Mouse (Mus musculus): Measurements from ENCODE around the gene Adamtsl5. TPM values are rescaled to one million over a fixed set of nuclear protein-coding genes. Genes with fewer than 3 reads are reported as not detected.
A peak's percentile ranks its signal among the peaks of the same experiment; 100 is the strongest.
"Not testable (repeated sequence)": the region's sequence is repeated elsewhere in the genome, so short reads cannot be mapped to it uniquely, and the experiment has no call there.

Gene Adamtsl5
- total RNA-seq, 2 experiments from 2014 or later, result 32.5 to 37.0 TPM

DNA sequence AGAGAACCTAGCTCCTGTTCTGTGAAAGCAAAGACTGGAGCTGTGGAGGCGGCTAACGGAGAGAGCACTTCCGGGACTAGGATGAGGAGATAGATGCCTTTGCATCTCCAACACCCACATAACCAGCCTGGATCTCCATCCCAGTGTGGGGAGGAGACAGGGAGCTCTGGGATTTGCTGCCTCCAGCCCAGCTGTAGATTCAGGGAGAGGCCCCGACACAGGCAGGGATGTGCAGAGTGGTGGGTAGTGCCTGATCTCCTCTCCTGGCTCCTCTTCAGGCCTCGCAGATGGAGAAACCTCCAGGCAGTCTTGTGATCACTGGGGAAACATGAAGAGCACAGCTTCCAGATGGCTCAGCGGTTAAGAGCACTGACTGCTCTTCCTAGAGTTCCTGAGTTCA is 24.5 kb upstream of the Adamtsl5 start:
- no peak for DNase-seq (ENCODE audit: low spot score)

DNA sequence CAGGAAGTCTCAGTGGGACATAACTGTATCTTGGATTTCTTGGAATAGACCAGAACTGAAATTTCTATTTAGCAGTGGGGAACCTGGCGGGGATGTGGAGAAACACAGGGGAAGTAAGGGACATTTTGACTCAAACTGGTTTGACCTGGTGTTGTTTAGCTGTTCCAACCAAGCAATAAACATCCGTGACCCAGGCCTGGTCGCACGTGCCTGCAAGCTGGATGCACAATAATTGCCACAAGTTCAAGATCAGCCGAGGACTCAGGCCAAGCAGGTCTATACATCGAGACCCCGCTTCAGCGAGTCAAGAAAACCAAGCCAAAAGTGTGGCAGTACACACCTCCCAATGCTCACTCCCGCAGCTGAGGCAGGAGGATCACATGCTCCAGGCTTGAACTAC is 23.8 kb upstream of the Adamtsl5 start:
- DNase-seq (ENCODE audit: low spot score), result no peak

DNA sequence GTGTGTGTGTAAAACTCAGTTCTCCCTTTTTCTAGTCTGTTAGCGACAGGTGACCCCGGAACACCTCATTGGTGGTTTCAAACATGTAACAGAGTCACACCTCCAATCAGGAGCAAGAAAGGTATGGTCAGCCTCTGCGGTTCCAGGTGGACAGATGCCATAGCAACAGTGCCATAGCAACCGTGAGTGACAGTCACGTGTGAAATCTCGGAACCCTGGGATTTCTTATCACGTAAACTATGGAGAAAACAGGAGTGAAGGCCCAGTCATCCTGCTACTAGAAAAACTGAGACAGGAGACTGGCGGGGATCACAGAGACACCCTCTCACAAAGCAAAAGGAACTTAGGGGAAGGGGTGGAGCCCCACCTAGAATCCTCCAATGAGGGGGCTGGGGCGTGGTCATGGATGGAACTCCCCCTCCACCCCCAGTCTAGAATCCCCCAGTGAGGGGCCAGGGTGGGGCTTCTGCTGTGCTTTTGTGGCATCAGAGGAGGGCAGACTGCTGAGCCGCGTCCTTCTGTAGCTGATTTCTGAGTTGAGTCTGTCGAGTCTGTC is 23.3 kb upstream of the Adamtsl5 start:
- no peak for DNase-seq (ENCODE audit: low spot score)

DNA sequence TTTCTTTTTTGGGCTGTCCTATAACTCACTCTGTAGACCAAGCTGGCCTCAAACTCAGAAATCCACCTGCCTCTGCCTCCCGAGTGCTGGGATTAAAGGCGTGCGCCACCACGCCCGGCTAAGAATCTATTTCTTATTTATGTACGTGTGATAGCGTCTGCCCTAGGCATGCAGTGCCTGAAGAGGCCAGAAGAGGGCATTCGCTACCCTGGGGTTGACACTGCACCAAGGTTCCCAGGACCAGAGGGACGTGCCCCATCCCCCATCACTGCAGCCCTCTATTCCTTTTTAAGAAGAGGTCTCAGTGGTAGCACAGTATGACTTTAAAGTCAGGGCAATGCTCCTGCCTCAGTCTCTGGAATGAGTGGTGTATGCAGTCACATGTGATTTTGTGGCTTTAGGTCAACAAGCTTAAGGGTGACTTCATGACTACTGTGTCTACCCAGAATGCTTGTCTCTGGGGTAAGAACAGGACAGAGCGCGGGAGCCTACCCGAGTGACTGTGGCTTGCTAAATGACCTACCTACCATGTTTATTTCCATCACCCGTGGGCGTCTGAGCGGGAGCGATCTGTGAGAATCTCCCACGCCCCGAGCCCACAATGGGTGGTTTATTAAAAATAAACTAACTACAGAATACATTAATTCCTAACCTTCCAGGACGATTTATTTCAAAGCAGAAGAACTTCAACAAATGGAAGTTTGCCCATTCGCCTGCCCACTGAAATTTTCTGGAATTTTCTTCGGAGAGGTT is 22.0 kb upstream of the Adamtsl5 start:
- DNase-seq (ENCODE audit: low spot score), result no peak

DNA sequence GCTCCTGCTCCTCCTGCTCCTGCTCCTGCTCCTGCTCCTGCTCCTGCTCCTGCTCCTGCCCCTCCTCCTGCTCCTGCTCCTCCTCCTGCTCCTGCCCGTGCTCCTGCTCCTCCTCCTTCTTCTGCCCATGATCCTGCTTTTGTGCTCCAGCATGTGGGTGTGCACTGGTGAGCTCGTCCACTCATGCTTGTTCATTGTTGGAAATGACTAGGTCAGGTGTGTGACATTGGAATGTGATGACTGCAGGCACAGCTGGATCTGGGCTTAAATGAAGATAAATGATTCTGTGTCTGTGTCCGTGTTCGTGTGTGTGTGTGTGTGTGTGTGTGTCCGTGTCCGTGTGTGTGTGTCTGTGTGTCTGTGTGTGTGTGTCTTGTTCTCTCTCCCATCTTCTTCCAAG is 20.2 kb upstream of the Adamtsl5 start:
- no peak for DNase-seq (ENCODE audit: low spot score)

DNA sequence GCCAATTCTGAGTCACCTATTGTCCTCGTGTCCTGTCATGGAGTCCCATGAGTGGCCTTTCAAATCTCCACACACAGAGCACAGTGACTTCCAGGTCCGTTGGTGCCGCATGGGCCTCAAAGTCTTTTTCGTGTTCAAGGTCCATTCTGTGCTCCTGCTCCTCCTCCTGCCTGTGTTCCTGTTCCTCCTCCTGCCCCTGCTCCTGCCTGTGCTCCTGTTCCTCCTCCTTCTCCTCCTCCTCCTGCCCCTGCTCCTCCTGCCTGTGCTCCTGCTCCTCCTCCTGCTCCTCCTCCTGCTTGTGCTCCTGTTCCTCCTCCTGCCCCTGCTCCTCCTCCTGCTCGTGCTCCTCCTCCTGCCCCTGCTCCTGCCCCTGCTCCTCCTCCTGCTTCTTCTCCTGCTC is 19.7 kb upstream of the Adamtsl5 start:
- no peak for DNase-seq (ENCODE audit: low spot score)

DNA sequence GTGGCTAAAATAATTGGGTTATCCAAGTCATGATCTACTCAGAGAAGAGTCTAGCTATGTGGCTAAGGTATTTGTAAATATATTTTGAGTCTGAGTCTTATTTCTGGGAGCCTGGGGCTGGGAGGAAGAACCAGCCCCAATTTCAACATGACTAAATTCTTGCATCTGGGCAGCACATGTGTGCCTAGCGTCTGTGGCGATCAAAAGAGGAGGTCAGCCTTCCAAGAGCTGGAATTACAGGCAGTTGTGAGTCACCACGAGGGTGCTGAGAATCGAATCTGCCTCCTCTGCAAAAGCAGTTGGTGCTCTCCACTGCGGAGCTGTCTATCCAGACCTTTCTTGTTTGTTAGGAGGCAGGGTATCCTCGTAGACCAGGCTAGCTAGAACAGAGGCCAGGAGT is 17.5 kb upstream of the Adamtsl5 start:
- no peak for DNase-seq (ENCODE audit: low spot score)

DNA sequence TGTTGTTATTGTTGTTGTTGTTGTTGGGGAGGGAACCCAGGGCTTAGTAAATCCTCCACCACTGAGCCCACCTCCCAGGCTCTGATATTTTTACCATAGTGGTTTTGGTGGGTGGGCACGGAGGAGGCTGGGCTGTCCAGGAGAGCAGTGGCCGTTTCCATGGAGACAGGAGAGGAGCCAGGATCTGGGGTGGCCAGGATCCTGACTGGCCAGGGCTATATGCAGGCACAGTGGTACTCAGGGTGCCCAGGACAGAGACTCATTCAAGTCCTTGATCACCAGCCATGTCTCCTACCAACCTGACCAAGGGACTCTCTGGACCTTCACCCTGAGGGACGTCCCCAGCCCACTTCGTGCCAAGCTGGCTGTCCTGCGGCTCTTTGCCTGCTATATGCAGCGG is 15.5 kb upstream of the Adamtsl5 start:
- DNase-seq (ENCODE audit: low spot score), result no peak

DNA sequence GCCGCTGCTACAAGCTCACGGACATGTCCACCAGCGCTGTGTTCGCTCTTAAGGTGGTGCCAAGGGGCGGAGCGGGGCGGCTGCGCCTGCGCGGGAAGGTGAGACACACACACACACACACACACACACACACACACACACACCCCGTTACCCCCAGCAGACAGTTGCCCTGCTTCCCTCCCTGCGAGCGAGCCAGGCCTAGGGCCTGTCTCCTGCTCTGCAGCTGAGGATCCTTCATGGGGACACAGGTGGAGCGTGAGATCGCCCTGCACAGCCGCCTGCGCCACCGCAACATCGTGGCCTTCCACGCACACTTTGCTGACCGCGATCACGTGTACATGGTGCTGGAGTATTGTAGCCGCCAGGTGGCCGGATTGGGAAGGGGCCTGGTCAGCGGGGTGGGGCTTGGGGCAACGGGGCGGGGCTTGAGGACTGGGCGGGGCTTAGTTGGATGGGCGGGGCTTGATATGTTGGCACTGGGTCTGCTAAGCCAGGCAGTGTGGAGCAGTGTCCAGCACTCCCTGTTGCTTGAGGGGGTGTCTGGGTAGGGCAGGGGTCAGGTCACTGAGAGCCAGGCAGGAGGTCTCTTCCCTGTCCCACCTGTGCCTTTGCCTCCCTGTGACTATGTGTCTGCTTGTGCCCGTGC is 9.9 kb upstream of the Adamtsl5 start:
- no peak for DNase-seq (ENCODE audit: low spot score)

DNA sequence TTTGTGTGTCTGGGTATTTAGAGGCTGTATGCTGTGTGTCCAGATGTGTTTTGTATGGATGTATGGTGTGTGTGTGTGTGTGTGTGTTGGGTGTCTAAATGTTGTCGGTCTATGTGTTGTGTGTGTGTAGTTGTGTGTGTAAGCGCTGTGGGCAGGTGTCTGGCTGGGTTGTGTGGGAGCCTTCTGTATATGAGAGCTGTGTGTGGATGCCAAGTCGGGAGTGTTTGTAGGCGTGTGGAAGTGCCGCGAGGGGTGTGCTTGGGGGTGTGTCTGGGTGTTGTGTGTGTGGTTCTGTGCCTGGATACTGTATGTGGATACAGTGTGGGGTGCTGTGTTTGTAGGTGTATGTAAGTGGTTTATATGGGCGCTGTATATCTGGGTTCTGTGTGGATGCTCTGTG is 9.1 kb upstream of the Adamtsl5 start:
- DNase-seq (ENCODE audit: low spot score), result no peak

DNA sequence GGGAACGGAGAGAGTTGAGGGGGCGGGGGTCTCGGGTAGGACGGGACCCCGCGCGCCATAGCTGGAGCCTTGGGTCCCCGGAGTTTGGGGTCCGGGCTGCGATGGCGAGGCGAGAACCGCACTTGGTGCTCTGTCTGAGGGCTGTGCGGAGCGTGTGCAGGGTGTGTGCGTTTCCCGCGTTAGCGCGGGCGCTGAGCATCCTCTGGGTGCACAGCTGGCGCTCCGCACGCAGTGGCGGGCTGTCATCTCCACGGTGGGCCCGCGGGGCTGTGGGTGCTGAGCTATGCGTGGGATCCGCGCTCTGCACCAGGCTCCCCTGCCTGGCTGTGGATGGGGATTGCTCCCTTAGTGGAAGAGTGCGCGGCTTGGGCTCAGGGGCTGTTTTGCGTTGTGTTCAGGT is 8.5 kb upstream of the Adamtsl5 start:
- no peak for DNase-seq (ENCODE audit: low spot score)

DNA sequence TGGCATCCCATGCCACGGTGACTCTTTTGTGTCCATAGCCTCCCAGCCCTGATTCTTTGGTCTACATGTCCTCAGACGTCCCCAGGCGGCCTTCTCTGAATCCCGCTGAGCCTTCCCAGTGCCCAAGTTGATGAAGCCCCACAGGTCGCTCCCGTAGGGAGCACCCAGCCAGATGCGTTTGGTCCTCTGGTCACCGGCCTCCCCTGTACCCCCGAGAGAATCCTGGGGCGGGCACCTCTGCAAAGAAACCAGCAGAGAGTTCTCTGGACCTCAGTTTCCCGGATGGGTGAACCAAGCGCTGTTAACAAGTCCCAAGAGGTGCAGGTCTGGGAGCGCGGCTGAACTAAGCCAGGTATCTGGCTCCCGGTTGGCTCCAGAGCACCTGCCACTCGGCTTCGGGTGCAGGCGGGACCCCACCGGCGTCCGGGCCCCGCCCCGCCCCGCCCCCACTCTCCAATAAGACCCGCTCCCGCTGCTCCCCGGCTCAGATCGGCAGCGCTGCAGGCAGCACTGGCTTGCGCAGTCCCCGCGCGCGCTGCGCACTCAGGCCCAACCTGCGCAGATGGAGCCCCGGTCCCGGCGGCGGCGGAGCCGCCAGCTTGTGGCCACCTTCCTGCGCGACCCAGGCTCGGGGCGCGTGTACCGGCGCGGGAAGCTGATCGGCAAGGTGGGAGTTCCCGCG is 7.9 kb upstream of the Adamtsl5 start, which contains the start of gene Plk5:
TSS of gene Plk5 (plus strand) at position 459 of the 682 bp plus-strand sequence.
- no peak for DNase-seq (ENCODE audit: low spot score)

DNA sequence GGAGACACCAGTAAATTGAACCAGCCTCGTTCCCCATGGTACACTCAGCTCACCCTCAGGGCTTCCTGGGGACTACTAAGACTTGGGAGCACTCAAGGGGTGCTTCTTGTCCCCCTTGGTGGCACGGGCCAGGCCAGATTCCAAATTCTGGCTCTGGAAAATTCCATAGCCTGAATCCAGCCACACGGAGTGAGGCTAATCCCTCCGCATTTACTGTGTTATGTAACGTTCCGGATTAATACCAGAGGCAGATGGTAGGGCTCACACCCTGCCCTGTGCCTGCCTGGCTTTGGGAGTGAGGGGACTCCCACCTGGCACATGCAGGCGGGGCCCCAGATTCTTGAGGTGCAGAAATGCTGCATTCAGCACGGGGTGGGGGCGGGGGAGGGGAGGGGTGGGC is 7.2 kb upstream of the Adamtsl5 start:
- no peak for DNase-seq (ENCODE audit: low spot score)

DNA sequence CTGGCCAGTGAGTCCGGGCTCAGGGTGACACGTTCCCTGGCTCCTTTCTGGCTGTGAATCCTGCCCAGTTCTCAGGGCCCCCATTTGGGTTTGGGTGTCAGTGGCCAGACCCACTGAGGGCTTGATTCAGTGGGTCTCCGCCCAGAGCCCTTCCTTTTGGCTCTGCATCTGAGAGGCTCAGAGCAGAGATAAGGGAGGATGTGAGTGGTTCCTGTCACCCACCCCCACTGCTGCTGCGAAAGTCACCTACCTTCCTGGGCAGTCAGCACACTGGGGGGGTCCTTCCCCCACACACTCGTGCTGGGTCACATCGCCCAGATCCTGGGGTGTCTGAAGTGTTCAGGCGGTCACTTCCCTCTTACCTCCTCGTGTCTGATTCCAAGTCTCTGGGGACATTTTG is 4.5 kb upstream of the Adamtsl5 start:
- no peak for DNase-seq (ENCODE audit: low spot score)

DNA sequence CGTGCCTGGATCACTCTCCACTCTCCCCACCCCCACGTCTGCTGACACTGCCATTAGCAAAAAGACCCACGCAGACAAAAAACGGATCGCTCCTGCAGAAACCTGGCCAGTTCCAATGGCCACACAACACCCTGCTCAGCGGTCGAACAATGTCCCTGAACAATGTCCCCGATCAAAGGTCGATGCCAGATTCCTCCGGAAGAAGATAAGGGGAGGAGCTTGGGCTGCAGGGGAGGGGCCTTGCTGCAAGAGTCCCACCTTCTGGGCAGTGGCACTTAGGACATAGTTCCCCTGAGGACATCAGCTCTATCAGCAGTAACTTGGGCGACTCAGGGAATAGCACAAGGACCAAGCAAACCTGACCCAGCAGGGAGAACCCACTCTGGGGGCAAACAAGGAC is 3.7 kb upstream of the Adamtsl5 start:
- no peak for DNase-seq (ENCODE audit: low spot score)

DNA sequence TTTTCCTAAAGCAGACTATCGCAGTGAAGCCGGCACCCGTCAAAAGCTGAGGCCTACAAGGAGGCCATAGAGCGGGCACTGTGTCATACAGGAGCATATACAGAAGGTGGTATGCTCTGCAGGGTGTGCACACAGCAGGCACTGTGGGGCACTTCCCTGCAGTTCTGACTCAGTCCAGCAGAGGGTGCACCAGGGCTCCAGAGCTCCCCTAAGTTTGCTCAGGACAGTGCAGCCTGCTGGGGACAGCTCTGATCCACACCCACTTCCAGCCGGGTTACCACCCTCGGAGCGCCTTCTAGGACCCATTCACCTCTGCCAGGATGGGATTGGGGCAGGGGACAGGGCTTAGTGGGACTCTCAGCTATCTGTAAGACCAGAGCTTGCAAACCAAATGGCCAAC is 2.1 kb upstream of the Adamtsl5 start:
- DNase-seq (ENCODE audit: low spot score), result peak; percentile 89

DNA sequence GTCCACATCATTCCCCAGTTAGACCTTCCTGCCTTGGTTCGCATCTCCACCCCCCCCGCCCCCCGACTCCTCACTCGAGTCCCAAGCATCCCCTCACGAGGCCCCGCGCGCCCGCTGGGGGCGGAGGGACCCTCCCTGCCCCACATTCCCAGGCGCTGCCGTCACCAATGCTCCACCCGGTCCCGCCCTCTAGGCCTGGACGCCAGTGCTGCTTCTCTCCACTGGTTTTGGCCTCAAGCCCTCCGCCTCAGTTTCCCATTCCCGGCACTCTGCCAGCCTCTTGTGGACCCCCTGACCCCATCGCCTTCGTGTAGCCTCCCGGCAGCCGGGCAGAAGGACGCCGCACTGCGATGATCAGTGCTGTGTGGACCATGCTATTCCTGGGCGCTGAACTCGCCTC is 769 bp upstream of the Adamtsl5 start:
- DNase-seq (ENCODE audit: low spot score), result no peak

DNA sequence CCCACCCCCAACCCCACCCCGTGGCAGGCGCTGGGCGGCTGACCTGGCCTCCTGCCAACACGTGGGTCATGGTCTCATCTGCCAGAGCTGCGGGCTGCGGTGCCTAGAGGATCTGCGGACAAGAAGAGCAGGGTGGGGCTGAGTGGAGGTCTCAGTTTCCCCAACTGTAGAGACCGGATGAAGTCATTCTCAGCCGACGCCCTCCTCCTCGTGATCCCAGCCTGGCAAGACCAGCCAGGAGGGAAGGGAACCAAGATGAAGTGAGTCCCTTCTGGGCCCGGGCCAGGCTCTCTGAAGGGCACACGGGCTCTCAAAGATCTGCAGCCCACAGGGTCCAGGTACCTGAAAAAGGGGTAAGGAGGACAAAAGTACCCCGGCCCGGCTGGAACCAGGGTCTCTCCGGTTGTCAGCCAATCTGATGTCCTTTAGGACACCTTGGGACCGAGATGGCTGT is 671 bp downstream of the Adamtsl5 start:
- DNase-seq (ENCODE audit: low spot score), result peak; percentile 56

DNA sequence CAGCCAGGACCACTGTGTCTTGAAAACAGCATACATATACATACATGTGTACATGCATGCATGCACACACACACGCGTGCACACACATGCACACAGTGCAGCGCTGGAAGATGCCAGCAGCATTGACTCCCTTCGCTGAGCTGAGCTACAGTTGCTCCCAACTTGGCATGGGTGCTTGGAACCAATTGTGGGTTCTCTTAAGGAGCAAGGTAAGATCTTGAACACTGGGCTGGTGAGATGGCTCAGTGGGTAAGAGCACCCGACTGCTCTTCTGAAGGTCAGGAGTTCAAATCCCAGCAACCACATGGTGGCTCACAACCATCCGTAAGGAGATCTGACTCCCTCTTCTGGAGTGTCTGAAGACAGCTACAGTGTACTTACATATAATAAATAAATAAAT is 2.3 kb downstream of the Adamtsl5 start:
- not testable (repeated sequence) for DNase-seq (ENCODE audit: low spot score)

DNA sequence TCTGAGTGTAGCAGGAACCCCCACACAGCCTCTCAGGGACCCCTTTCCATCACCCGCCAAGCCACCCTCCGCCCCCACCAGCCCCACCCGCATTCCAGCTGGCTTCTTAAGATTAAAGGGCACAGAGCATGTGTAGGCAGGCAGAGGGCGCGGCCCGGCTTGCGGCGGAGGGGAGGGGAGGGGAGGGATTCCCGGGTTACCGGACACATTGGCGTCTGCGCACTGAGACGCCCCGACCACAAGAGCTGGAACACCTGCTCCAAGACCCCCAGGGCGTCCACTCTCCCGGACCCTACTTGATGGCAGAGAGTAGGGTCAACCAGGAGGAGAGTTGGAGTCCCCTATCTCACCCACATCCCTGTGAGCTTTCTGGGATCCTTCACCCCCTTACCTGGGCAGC is 3.1 kb downstream of the Adamtsl5 start:
- no peak for DNase-seq (ENCODE audit: low spot score)

DNA sequence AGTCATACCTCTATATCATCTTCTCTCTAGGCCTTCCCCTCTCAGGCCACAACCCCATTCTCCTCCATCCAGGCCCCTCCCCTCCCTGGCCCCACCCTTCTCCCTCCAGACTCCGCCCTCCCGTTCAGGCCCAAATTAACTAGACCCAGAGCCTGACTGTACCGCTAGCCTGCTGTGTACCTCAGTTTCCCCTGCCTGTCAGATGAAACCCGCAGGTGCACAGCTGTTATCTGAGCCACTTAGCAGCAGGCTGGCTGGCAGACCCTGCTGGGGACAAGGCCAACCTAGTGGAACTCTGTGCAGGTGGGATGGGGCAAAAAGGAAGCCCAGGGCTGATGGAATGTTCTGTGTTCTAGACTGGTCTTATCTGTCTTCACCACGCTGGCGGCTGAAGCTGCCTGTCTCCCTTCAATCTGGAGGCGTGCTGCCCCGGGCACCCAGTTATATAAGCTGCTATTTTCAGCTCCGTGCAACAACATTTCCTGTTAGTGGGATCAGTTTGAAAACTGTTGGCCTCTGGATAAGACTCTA is 4.0 kb downstream of the Adamtsl5 start:
- peak; percentile 57 for DNase-seq (ENCODE audit: low spot score)

DNA sequence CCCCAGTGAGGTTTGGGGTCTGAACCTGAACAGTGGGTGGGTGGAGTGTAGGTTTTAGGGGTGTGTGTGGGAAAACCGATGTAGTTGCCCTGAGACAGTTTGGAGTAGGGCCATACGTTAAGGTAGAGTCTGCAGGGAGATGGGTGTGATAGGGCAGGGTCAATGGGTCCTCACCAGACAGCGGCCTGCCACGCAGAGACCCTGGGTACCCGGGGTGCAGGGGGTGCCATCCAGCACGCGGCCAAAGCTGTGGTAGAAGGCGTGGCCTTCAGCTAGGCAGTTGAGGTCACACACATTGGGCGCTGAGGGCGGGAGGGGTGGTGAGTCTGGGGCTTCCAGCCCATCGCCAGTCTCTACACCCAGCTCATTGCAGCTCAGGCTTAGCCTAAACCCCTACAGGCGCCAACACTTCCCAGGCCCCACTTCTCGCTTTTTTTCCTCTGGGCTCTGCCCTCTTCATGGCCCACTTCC is 4.8 kb downstream of the Adamtsl5 start:
- DNase-seq (ENCODE audit: low spot score), result no peak
